Mouse (Mus musculus) common myeloid progenitor, adult 5-6 weeks (primary cell): ENCODE measurements at regions not wholly inside any gene's neighbourhood (a gene's known extent, or its start where the extent isn't known, plus 50 kb on each side); places are given as distances from the start of the nearest gene placed in this dataset.

Source experiments
- ATAC-seq: replicated peaks from 2 replicates; pipeline ENCODE4 v1.8.0; 2016; ENCODE audit warnings: low read depth, mild to moderate bottlenecking, moderate TSS enrichment, inconsistent platforms; ENCODE audit not compliant: poor library complexity, severe bottlenecking

GRCm38 (mm10) chr16:84581166-84581565 is 66.2 kb downstream of the A730009L09Rik start:
- ATAC-seq, result no peak

GRCm38 (mm10) chr16:84583323-84583722 is 68.4 kb downstream of the A730009L09Rik start:
- peak; percentile 88 for ATAC-seq

GRCm38 (mm10) chr16:84583773-84584229 is 68.9 kb downstream of the A730009L09Rik start:
- peak; percentile 86 for ATAC-seq

GRCm38 (mm10) chr16:84584724-84585399 is 69.9 kb downstream of the A730009L09Rik start:
- peak; percentile 9; the same call in 1 of the 2 replicates for ATAC-seq

GRCm38 (mm10) chr16:84592978-84593377 is 78.1 kb downstream of the A730009L09Rik start:
- no peak for ATAC-seq

GRCm38 (mm10) chr16:84602969-84603368 is 88.0 kb downstream of the A730009L09Rik start:
- ATAC-seq, result 0 out of 2 replicates have a peak, but pooled peaks have one; percentile 1

- peak; percentile 83 for ATAC-seq
These were observed 88.7 kb downstream of the A730009L09Rik start for GRCm38 (mm10) chr16:84603465-84604205.

- no peak for ATAC-seq
These were observed 89.5 kb downstream of the A730009L09Rik start for GRCm38 (mm10) chr16:84604272-84604975.

GRCm38 (mm10) chr16:84606010-84606803 is 91.3 kb downstream of the A730009L09Rik start:
- ATAC-seq, result peak; percentile 70

- ATAC-seq, result no peak
These were observed 91.8 kb downstream of the A730009L09Rik start for GRCm38 (mm10) chr16:84606804-84607095.

- no peak for ATAC-seq
These were observed 92.6 kb downstream of the A730009L09Rik start for GRCm38 (mm10) chr16:84607503-84607902.

- no peak for ATAC-seq
These were observed 100.8 kb downstream of the A730009L09Rik start for GRCm38 (mm10) chr16:84615683-84616082.

- ATAC-seq, result no peak
These were observed 101.2 kb downstream of the A730009L09Rik start for GRCm38 (mm10) chr16:84616132-84616531.

- no peak for ATAC-seq
These were observed 103.5 kb downstream of the A730009L09Rik start for GRCm38 (mm10) chr16:84618379-84618778.

GRCm38 (mm10) chr16:84619876-84620275 is 105.0 kb downstream of the A730009L09Rik start:
- ATAC-seq, result no peak

GRCm38 (mm10) chr16:84620861-84621260 is 105.9 kb downstream of the A730009L09Rik start:
- ATAC-seq, result peak; percentile 28; the same call in 1 of the 2 replicates

- ATAC-seq, result peak; percentile 98
These were observed 106.5 kb downstream of the A730009L09Rik start for GRCm38 (mm10) chr16:84621300-84622031.

- no peak for ATAC-seq
These were observed 108.6 kb downstream of the A730009L09Rik start for GRCm38 (mm10) chr16:84623346-84624085.
